Mouse (Mus musculus) retina, postnatal 1 day (tissue): Measurements from ENCODE around the gene Hif1an.

Experiments
- DNase-seq: peaks from one replicate; pipeline ENCODE4 v3.0.0-alpha.2; 2012

Hif1an gene

DNA sequence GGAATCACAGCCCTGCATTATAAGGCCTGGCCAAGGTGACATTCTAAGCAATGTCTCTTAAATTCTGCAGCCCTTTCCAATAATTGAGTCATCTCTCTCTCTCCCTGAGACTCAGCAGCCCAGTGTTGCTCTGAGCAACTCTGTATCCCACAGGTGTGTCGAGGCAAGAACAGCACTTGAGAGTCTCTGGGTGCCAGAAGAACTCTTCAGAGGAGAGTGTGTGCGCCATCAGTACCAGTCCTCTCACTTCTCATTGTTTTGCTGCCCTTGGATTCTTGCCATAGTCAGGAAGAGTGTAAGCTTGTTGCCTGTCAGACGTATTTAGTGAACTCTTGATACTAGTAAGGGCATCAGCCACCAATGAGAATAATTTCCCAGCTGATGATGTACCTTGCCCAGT, 5.1 kb downstream of the Hif1an start:
- no peak for DNase-seq

DNA sequence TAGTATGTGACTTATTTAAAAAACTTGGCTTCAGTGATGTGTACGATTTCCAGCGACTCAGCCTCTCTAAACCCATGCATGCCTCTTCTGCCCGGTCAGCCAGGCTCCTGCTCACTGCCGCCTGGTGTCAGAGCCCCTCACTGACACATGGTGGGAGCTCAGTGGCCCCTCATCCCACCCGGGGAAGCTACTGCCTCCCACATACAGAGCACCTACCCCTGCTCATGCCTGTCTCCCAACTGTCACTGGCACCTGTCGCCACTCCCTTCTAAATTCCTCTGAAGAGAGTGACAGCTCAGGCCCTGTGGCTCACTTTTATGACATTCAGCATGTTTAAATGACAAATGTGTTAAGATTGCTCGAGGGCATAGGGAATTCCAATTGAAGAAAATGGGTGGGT, 13.6 kb downstream of the Hif1an start:
- DNase-seq, result no peak

DNA sequence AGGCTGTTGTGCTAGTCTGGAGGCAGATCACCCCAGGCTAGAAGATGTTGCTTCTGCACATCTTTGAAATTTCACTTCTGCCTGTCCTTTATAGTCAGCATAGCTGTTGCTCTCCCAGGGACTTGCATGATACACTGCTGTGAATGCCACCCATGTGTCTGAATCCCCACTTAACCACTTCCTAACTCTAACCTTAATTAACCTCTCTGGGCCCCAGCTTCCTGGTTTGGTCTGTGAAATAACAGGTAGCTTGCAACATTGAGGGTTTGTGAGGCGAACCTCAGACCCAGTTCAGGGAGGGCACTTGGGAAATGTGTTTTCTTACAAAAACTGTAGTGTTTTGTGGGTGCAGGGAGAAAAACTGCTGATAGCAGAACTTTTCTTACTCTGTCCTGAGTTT, 15.4 kb downstream of the Hif1an start:
- no peak for DNase-seq

DNA sequence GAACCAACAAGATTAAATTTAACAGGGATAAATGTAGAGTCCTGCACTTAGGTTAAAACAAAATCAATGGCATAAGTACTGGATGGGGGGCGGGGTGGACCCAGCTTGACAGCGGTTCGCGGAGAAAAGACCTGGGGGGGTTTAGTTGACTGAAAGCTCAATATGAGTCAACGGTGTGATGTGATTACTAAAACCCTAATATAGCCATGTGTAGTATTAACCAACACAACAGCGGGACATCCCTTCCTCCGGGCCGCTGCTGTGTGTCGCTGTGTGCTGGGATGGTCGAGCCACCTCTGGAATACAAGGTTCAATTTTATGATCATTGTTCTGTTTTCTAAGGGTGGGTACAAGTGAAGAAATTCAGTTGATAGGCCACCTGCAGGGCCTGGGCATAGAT, 19.5 kb downstream of the Hif1an start:
- DNase-seq, result no peak

DNA sequence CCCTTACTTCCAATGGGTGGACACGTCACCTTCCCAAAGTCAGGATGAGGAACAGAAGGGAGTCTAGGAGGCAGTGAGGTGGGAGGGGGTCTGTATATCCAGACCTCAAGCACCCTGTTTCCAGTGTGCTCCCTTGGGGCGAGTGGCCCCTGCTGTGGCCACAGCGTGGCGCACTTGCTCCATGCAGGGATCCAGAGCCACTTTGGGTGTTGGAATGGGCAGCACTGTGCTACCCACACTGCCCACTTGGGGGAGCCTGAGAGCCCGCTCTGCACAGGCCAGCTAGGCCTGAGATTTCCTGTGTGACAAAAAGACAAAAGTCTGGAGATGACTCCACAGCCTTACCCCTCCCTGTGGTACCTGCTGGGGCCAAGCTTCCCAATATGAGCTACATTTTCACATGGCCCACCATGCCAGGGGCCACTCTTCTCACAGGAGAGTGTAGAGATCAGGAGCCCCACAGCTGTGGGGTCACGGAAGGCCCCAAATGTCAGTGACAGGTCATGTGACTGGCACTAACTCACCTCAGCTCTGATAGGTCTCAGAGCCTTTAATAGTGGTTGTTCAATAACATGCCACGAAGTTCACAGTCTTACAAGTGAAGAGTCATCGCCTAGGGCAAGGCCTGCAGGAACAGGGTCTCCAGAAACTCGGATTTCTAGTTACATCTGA, 20.1 kb downstream of the Hif1an start:
- DNase-seq, result peak; percentile 89

DNA sequence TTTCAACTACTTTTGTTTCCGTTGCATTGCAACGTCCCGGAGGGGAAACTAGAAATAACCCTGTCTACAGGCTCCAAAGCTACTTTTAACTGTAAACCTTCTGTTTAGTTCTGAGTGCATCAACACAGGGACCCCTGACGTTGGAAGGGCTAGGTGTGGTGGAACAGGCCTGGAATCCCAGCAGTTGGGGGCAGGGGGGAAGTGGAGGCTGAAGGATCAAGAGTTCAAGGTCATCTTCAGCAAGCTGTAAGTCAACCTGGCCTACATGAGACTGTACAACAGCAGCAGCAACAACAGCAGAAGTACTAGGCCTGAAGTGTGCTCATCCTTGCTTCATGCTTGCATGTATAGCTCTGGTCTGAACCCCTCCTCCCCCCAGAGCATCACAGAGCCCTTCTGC, 25.4 kb downstream of the Hif1an start:
- DNase-seq, result no peak

DNA sequence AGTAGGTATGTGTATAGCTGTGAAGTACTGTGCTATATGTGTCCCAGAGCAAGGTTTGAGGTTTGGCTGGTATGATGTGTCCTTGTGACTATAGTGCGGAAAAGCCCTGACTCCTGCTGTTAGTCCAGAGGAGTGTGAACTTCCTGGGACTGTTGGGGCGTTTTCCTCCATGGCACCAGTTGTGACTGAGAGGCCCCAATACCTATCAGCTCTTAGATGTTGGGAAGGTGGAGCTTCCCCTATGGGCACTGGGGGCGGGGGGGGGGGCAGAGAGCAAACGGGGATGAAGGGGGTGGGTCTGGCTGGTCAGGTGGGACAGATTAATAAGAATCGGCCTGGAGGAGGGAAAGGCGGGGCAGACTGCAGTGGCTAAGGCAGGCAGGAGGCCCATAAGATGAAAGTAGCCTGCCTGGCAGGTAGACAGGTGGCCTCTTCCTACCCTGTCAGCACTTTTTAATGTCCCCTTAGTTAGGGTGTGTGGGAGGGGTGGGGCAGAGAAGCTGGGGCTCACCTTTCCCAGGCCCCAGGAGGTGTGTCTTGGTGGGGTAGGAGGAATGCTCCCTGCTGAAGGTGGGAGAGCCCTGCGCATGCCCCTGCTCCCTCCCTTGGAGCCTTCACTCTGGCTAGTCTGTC, 27.1 kb downstream of the Hif1an start:
- DNase-seq, result no peak

DNA sequence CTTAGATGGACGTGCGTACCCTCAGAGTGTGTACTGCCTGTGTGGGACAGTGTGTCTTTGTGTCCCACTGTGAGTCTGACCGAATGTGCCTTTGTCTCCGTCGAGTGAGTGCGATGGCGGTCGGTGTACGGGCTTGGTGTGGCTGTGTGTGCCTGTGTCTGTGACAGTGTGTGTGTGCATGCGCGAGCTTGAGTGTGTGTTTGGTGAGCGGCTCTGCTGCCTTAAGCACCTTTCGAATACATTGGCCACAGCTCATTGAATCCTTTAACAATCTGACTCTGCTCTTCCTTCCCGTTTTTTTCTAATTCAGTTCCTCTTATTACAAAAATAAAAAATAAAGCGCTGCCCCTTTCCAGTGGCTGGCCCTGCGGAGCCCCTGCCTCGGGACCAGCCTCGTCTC, 28.3 kb downstream of the Hif1an start:
- no peak for DNase-seq

DNA sequence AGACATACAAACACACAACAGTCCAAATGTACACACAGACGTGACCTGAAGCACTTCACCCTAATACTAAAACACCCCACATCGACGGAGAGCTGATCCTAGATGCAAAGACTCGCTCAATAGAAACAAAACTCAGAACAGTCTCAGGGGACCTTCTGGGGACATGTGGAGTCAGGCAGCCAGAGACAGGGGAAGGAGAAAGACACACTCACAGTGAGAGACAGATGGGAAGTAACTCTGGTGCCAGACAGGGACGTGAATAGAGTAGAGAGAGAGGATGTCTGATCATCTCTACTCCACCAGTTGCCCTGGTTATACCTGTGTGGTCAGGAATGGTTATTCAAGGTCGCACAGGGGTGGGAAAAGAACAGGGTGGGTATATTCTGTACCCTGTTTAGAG, 29.0 kb downstream of the Hif1an start:
- DNase-seq, result no peak

DNA sequence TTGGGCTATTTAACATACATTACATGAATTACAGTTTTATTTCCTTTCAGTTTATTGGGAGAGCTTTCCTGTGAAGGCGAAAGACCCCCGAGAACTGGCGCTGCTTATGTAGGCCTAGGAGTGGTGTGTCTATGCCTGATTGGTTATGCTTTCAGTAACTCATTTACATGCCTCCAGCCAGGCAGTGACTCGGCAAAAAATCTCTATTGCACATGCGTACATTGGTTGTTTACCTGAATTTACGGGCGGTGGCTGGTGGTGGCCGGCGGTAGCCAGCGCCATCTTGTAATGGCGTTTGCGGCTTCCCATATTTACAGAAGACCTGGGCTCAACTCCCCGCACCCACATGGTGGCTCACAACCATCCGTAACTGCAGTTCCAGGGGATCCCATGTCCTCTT, 31.5 kb downstream of the Hif1an start:
- DNase-seq, result no peak

DNA sequence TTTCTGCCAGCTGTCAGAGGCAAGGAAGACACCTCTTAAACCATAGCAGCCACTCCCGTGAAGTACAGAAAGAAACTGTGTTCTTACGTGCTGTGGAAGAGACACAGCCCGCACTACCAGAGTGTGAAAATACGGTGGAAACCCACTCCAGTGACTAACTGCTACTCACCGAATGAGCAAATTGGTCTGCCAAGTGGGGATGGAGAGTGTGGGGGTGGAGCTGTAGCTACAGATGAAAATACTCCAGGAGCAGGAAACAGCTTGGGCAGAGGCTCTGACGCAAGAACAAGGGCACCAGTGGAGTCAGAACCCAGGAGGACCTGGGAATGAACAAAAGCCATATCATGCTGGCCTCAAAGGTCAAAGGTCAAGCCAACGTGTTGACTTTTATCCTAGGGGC, 55.5 kb downstream of the Hif1an start:
- DNase-seq, result no peak
